Comparison of ENCODE assay signal across 10 mouse cellular contexts in genomic region chr5:120673626-120674025, GRCm38 (mm10). TPM values are rescaled to one million over a fixed set of nuclear protein-coding genes. Genes with fewer than 3 reads are reported as not detected.
A peak's percentile ranks its signal among the peaks of the same experiment; 100 is the strongest.
DNase-seq lines count a peak whose midpoint lies in the region; ATAC-seq and TF ChIP-seq lines count a peak whose summit lies in the region.
"Had no signal": no experiment of that assay in that cellular context is flagged by ENCODE, and none has a peak within 500 bp of the region (broad histone marks: within the 10 kb centered on the region; RNA-seq: fewer than 3 reads in every experiment).

No protein-coding gene starts in this region.

- H3K27ac ChIP-seq in midbrain, embryonic 10.5 days (replicated peaks), result no peak overlapping the region
- H3K27ac ChIP-seq in midbrain, embryonic 15.5 days, result no peak overlapping the region
- H3K27ac ChIP-seq in heart, postnatal 0 days (ENCODE audit: low read depth), result no peak overlapping the region
- no peak overlapping the region for H3K27ac ChIP-seq in limb, embryonic 10.5 days

- no peak for TF ChIP-seq EP300 in heart, postnatal 0 days (IDR thresholded peaks at IDR 0.05; ENCODE audit: low read depth)

- no peak overlapping the region for H3K4me3 ChIP-seq in midbrain, embryonic 10.5 days
- H3K4me3 ChIP-seq in midbrain, embryonic 15.5 days, result no peak overlapping the region
- no peak overlapping the region for H3K4me3 ChIP-seq in heart, postnatal 0 days (ENCODE audit: low read depth, low read length)
- no peak overlapping the region for H3K4me3 ChIP-seq in limb, embryonic 10.5 days

- in situ Hi-C loops in Patski (cut with MboI; ENCODE audit: low pct_unique_long_range_greater_than_20kb), result no loop called here

- peaks cover 10% of the 10 kb centered on the region for H3K4me1 ChIP-seq in midbrain, embryonic 10.5 days
- H3K4me1 ChIP-seq in midbrain, embryonic 15.5 days, result peaks cover 4% of the 10 kb centered on the region
- H3K4me1 ChIP-seq in heart, postnatal 0 days (ENCODE audit: control insufficient read depth, insufficient read depth), result no peaks in the 10 kb centered on the region
- peaks cover 8% of the 10 kb centered on the region for H3K4me1 ChIP-seq in limb, embryonic 10.5 days

- no peak overlapping the region for H3K4me2 ChIP-seq in midbrain, embryonic 15.5 days
- no peak overlapping the region for H3K4me2 ChIP-seq in heart, postnatal 0 days (ENCODE audit: low read depth, low read length)

- no peak for ATAC-seq in midbrain, embryonic 15.5 days (replicated peaks)
- no peak for ATAC-seq in Patski
- peak; percentile 29; the same call in 1 of the 2 replicates for ATAC-seq in heart, postnatal 0 days (ENCODE audit: insufficient read depth, low read depth)

- TF ChIP-seq CTCF in Patski (IDR thresholded peaks at IDR 0.05), result no peak
- TF ChIP-seq CTCF in heart, postnatal 0 days (IDR thresholded peaks at IDR 0.05; ENCODE audit: low read depth), result peak; percentile 92

- H3K27me3 ChIP-seq in midbrain, embryonic 10.5 days (ENCODE audit: low read depth, poor library complexity, severe bottlenecking), result peaks cover 13% of the 10 kb centered on the region
- H3K27me3 ChIP-seq in midbrain, embryonic 15.5 days (replicated peaks), result no peaks in the 10 kb centered on the region
- no peaks in the 10 kb centered on the region for H3K27me3 ChIP-seq in Patski
- peaks cover 5% of the 10 kb centered on the region; the same call in 1 of the 2 replicates for H3K27me3 ChIP-seq in heart, postnatal 0 days (ENCODE audit: control insufficient read depth, insufficient read depth, low read length)
- 0 out of 2 replicates have a peak, but pooled peaks cover under 1% of the 10 kb centered on the region for H3K27me3 ChIP-seq in limb, embryonic 10.5 days (ENCODE audit: low read depth, poor library complexity, severe bottlenecking)

- POLR2A ChIA-PET in Patski (lab: Charles Lee), result no interaction called here

- DNase-seq in midbrain, embryonic 10.5 days (ENCODE audit: low spot score), result peak; percentile 73
- peak; percentile 33 for DNase-seq in Patski (ENCODE audit: low read depth, low spot score)
- DNase-seq in cerebellum, postnatal 10 days, result peak; percentile 86 to 89
- peak; percentile 51 for DNase-seq in heart, postnatal 0 days (ENCODE audit: low spot score)
- peak; percentile 75 for DNase-seq in limb, embryonic 10.5 days (ENCODE audit: low spot score)
- DNase-seq in retina, adult 2 months (ENCODE audit: low read depth, low spot score), result peak; percentile 28
- peak; percentile 84 for DNase-seq in thymus, postnatal 25 days

- H3K9me3 ChIP-seq in midbrain, embryonic 10.5 days (replicated peaks), result no peaks in the 10 kb centered on the region
- H3K9me3 ChIP-seq in midbrain, embryonic 15.5 days, result no peaks in the 10 kb centered on the region
- no peaks in the 10 kb centered on the region for H3K9me3 ChIP-seq in heart, postnatal 0 days (replicated peaks; ENCODE audit: control insufficient read depth, low read length)
- no peaks in the 10 kb centered on the region for H3K9me3 ChIP-seq in limb, embryonic 10.5 days (replicated peaks)

- H3K36me3 ChIP-seq in midbrain, embryonic 10.5 days, result no peaks in the 10 kb centered on the region
- no peaks in the 10 kb centered on the region for H3K36me3 ChIP-seq in midbrain, embryonic 15.5 days (replicated peaks)
- no peaks in the 10 kb centered on the region for H3K36me3 ChIP-seq in heart, postnatal 0 days (replicated peaks; ENCODE audit: control insufficient read depth, insufficient read depth, low read length)
- no peaks in the 10 kb centered on the region for H3K36me3 ChIP-seq in limb, embryonic 10.5 days

- WGBS in midbrain, embryonic 10.5 days, result 11% methylated on average over 12 of the region's 12 CpGs
- 15% methylated on average over 12 of the region's 12 CpGs for WGBS in midbrain, embryonic 15.5 days
- 3% methylated on average over 12 of the region's 12 CpGs for WGBS in heart, postnatal 0 days
- WGBS in limb, embryonic 10.5 days, result 8% methylated on average over 12 of the region's 12 CpGs

- CTCF ChIA-PET in Patski (lab: Charles Lee), result interaction anchor here (0.7 to 7.5 kb wide), 3 partner anchors 24 to 55 kb away, joined by 3 to 74 read pairs (median 4); partner anchors contain the start of gene Rasal1

- no peak overlapping the region for H3K9ac ChIP-seq in midbrain, embryonic 15.5 days
- H3K9ac ChIP-seq in heart, postnatal 0 days (replicated peaks; ENCODE audit: low read depth, low read length), result no peak overlapping the region

RNA-seq across cellular contexts. Expression of gene Rasal1, which starts 25.0 kb away (rescaled TPM):
- polyA plus RNA-seq in midbrain, embryonic 10.5 days (2016; fragmentation: Nextera tagmentation; extraction: Ambion mirVana), result 0.10 and 0.21 TPM in 2 replicates
- polyA plus RNA-seq in midbrain, embryonic 15.5 days (2015; fragmentation: Nextera tagmentation; extraction: Ambion mirVana), result 1.0 and 1.6 TPM in 2 replicates
- 0.15 TPM for polyA plus RNA-seq in Patski (2021)
- not detected in 2 replicates for total RNA-seq in heart, postnatal 0 days (2014; rRNA removed; ENCODE audit: low replicate concordance)
- 0.10 TPM in 1 of 2 replicates, not detected in the other for polyA plus RNA-seq in heart, postnatal 0 days (2015; fragmentation: Nextera tagmentation; extraction: Ambion mirVana)
- 0.13 and 0.36 TPM in 2 replicates for polyA plus RNA-seq in limb, embryonic 10.5 days (2016; fragmentation: Nextera tagmentation; extraction: Ambion mirVana)
- polyA plus RNA-seq: heart, embryonic 14.5 days had no signal

RNA-seq across cellular contexts. Expression of gene Dtx1, which starts 38.1 kb away (rescaled TPM):
- polyA plus RNA-seq in midbrain, embryonic 10.5 days (2016; fragmentation: Nextera tagmentation; extraction: Ambion mirVana), result 2.2 and 4.8 TPM in 2 replicates
- 64.5 and 68.9 TPM in 2 replicates for polyA plus RNA-seq in midbrain, embryonic 15.5 days (2015; fragmentation: Nextera tagmentation; extraction: Ambion mirVana)
- 0.30 TPM for polyA plus RNA-seq in Patski (2021)
- total RNA-seq in heart, postnatal 0 days (2014; rRNA removed; ENCODE audit: low replicate concordance), result 1.7 and 13.8 TPM in 2 replicates
- polyA plus RNA-seq in heart, postnatal 0 days (2015; fragmentation: Nextera tagmentation; extraction: Ambion mirVana), result 0.30 and 0.48 TPM in 2 replicates
- 0.84 and 1.7 TPM in 2 replicates for polyA plus RNA-seq in limb, embryonic 10.5 days (2016; fragmentation: Nextera tagmentation; extraction: Ambion mirVana)

RNA-seq across cellular contexts. Expression of gene Cfap73, which starts 39.6 kb away (rescaled TPM):
- not detected in 2 replicates for polyA plus RNA-seq in midbrain, embryonic 10.5 days (2016; fragmentation: Nextera tagmentation; extraction: Ambion mirVana)
- polyA plus RNA-seq in midbrain, embryonic 15.5 days (2015; fragmentation: Nextera tagmentation; extraction: Ambion mirVana), result 0.44 and 0.70 TPM in 2 replicates
- 0.10 TPM for polyA plus RNA-seq in Patski (2021)
- not detected in 2 replicates for total RNA-seq in heart, postnatal 0 days (2014; rRNA removed; ENCODE audit: low replicate concordance)
- polyA plus RNA-seq in heart, postnatal 0 days (2015; fragmentation: Nextera tagmentation; extraction: Ambion mirVana), result not detected in 2 replicates
- polyA plus RNA-seq in limb, embryonic 10.5 days (2016; fragmentation: Nextera tagmentation; extraction: Ambion mirVana), result not detected in 2 replicates
- polyA plus RNA-seq: heart, embryonic 14.5 days; stomach, embryonic 16.5 days had no signal

Comparison
In these comparisons a context has a peak if more than half of its experiments do, and no peak if none do; other contexts are left out.
1. RNA of gene Dtx1, which starts 38.1 kb away (polyA plus RNA-seq): 64.5 to 68.9 TPM in midbrain, embryonic 15.5 days; 2.2 to 4.8 TPM in midbrain, embryonic 10.5 days, 0.84 to 1.7 TPM in limb, embryonic 10.5 days, 0.30 to 0.48 TPM in heart, postnatal 0 days and 0.30 TPM in Patski (single experiment); every median in the first group is over 10 times any median in the second.
2. DNase-seq: peak in every context shown above with its lines; median percentile 88 in cerebellum, postnatal 10 days; 84 in thymus, postnatal 25 days; 75 in limb, embryonic 10.5 days; 73 in midbrain, embryonic 10.5 days; 51 in heart, postnatal 0 days; 33 in Patski; 28 in retina, adult 2 months.